Mouse (Mus musculus) cerebellum, adult (tissue): ENCODE results near the gene Sh3rf3.

ENCODE experiments used
- ATAC-seq: cut with Nextera tagmentation; 2 replicates; pipeline ENCODE4 v1.9.2; 2017; ENCODE audit warnings: mild to moderate bottlenecking, moderate library complexity, mixed read lengths; ENCODE audit not compliant: insufficient number of reproducible peaks, low FRiP score, low TSS enrichment

Gene Sh3rf3

DNA sequence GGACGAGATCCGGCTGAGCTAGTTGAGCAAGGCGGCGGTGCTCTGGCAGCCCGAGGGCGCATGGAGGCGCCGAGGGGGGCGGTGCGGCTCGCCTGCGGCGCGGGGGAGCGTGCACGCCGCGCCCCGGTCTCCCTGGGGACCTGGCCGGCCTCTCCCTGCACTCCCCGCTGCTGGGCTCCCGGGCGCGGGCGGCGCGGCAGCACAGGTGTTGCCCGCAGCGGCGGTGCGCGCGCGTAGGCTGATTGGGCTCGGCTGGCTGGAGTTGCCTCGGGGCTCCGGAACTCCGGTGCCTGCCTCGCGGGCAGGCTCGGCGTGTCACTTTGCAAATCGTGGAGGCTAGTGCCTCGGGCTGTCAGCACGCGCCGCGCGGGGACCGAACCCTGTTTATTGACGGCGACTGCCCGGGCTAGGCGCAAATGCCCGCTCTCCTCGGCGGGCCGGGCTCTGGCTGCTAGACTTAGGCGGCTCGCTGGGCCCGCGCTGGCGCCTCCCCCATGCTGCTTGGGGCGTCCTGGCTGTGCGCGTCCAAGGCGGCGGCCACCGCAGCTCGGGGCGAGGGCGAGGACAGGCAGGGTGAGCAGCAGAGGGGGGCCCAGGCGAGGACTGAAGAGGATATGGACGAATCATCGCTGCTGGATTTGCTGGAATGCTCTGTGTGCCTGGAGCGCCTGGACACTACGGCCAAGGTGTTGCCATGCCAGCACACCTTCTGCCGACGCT, at the start of gene Sh3rf3:
Gene Sh3rf3, plus strand, starts transcription at position 279 of the 720 bp plus-strand sequence.
- 0 out of 2 replicates have a peak, but pooled peaks have one; percentile 12 for ATAC-seq

DNA sequence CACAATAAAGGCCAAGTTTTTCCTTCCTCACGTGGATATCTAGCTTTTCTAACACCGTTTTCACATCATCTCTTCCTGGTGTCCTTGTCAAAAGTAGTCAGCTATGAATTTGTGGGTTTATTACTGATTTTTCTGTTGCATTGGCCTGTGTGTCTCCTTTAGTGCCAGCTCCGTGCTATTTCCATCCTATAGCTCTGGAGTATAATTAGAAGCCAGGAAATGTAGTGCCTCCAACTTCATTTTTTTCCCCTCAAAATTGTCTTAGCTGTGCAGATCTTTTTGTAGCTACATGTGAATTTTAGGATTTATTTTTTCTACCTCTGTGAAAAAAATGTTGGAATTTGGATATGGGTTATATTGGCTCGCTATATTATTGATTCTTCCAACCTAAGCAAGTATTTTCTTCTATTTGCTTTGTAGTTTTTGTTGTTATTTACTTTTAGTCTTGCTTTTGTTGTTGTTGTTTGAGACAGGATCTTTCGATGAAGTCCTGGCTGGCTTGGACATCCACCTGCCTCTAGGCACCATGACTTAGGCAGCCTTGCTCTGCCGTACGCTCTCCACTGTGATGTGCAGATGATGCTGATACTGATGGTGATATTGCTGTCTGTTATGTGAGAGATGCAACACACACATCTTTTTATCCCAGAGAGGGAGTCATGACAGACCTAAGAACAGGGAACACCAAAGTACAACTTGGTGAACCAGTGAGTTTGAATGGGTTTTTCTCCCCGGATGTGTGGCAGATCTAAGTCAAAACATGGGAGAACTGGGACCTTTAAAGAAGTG, 24.5 kb upstream of the Sh3rf3 start:
- no peak for ATAC-seq

DNA sequence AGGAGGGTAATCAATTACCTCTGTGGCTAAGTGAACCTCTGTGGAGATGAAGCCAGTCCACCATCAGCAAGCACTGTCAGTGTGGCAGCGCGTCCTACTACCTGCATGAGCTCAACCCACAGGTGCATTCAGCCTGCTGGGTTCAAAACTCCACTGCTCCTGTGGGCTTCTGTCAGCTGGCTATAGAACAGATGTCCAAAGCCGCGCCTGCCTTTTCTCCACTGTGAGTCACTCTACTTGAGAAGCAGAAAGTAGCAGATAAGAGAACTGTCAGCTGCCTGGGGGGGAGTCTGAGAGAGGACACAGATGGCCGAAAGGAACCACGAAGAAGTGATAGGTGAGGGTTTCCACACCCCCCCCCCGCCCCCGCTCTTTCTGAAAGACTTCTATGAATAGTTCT, 15.6 kb upstream of the Sh3rf3 start:
- ATAC-seq: no peak

DNA sequence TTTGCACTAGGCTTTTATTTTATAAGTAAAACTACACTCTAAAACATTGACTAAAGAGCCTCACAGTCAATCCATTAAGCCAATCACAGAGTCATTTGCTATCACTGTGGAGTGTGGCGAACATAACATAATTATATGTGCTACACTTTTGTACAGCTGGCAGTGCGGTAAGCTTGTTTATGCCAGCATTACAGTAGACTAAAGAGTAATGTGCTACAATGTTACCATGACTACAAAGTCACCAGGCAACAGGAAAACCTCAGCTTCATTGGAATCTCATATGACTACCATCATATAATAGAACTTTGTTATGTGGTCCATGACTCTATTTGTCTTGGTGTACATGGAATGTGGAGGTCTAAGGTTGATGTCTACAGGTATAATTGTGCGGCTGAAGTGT, 15.0 kb upstream of the Sh3rf3 start:
- ATAC-seq: no peak

DNA sequence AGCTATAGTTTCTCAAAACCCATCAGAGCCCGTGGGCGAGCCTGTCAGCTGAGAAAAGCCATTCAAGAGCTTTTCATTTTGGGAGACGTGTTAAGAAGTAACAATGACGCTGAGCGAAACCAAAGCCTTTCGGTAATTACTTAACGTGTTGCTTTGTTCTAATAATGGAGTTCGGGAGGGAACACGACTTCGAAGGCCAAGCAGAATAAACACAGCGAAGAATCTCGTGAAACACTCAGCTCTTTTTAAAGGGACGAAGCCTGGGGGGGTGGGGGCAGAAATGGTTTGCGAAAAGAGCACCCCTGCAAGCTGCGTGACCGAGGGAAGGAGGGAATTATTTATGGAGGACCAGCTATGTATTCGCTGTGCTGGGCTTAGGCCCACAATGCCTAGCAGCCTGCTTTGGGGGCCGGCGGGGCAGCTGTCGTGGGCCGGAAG, 12.1 kb upstream of the Sh3rf3 start:
- ATAC-seq: no peak

DNA sequence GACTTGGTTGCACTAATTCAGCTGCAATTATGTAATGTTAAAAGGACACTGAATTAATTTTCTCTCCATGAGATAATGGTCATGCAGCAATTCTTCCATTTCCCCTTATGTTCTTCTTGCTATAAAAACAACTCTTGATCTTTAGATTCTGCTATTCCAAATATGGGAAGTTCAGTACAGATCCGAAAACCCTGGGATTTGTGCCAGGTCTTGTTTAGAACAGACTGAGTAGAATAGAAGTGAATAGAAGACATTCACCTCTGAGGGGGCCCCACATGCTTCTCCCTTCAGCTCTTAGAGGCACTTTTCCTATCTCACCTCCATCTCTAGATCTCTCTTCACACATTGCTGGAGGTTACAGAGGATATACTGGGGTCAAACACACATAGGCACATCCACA, 10.8 kb upstream of the Sh3rf3 start:
- no peak for ATAC-seq

DNA sequence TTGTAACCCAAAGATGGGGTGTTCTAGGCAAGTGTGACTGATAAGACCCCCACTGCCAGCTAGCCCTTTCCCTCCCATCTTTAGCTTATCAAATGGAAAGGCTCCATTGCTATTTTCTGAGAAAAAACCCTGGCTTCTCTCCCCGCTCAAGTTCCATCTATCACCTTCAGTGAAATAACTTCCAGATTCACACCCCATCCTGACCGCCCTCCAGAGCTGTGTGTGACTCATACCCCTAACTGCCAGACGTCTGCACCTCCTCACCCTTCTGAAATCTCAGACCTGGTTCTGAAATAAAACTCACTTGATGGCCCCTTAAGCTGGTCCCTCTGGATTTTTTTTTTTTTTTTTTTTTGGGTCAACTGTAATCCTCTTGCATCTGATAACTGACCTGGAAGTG, 5.2 kb upstream of the Sh3rf3 start:
- no peak for ATAC-seq

DNA sequence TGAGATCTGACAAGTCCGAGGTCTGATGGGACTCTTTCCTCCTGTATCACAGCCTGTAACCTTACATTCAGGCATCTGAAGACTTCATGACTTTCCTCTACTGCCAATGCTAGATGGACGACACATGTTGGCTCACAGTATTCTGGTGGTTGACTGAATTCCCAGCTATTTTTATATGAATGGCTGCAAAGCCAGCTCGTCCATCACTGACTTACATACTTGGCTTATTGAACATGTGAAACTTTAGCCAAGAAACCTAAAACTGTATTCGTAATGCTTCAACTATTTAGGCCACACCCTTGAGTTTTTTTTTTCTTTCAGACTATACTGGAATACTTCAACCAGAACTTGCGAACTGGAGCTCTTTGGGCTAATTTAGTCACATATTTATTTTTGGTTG, 3.0 kb upstream of the Sh3rf3 start:
- no peak for ATAC-seq

DNA sequence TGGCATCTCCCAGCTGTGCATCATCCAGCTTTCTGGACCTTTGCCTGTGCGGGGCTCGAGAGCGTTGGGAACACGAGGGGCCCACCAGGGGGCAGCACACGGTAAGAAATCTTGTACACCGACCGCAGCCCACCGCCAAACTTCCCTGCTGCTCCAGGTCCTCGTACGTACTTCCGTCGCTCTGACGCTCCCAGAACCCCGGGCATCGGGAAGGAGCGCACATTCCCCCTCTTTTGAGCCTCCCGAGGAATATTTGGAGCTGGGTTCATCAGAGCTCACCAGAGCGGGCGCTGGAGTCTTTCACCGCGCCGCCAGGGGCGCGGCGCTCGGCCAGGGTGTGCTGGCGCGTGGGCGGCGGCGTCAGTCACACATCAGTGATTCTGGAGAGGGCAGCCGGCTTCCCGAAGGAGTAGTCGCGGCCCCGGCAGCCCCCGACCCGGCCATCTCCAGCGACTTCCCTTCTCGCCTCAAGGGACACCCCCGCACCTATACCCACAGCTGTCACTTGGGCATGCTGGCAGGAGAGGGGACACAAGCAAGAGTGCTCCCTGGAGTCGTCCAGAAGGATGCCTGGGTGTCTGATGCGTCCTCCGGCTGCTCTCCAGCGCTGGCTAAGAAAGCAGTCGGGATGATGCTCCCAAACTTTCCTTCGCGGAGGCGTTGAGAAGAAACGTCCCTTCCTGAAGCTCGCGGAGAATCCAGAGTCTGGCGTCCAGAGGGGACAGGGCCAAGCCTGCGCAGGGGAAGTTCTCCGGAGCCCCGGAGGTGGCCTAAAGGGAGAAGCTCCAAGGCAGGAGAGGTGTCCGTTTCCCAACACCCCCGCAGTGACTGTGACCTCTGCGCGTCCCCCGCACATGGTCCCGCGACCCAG, 714 bp upstream of the Sh3rf3 start:
- ATAC-seq: peak; percentile 49

DNA sequence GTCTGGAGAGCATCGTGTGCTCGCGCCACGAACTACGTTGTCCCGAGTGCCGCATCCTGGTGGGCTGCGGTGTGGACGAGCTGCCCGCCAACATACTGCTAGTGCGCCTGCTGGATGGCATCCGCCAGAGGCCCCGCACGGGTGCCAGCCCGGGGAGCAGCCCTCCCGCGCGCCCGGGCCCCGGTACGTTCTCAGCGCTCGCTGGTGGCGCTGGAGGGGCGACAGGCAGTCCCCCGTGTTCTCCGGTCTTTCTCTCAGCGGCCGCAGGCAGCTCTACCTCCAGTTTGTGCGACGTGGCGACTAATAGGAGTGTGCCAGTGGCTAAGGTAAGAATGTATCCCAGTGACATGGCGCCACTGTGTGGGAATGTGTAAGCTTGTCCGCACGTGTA, 637 bp downstream of the Sh3rf3 start:
- ATAC-seq: no peak

DNA sequence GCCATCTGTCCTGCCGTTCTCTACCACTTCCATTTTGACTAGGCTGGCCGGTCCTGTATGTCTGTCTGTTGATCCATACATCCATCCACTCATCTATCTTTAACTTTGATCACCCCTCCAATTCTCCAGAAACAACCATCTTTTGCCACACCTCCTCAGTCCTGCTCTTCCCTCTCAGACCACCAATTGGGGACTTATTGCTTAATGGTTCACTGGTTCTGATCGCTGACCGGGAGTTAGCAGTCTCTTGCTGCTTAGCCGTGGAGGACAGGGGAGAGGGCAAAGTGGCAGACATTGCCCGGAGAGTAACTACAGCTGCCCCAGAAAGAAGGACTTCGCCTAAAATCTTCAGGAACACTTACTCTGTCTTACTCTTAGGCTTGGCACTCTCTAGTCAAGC, 1.3 kb downstream of the Sh3rf3 start:
- no peak for ATAC-seq

DNA sequence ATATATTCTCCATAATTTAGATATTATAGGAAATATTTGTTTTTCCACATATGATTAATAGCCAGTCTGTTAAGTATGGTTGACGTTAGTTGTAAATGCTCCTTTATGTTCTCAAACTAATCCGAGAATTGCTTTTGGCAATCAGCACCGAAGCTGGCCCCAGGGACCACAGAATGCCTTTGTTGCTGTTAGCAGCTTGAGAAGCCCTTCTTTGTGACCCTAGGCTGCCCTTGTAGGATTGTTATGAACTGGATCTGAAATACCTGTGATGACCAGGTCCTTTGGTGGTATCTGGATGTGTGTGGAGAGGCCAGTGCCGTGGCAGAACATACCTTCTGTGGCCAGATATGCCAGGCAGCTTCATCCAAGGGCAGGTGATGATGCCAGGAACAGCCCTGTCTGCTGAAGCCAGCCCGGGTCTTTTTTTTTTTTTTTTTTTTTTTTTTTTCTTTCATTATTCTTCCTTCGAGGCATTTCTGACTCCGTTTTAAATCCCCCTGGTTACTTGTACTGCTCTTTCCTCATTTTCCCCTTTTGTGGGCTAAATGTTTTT, 10.9 kb downstream of the Sh3rf3 start:
- ATAC-seq: no peak

DNA sequence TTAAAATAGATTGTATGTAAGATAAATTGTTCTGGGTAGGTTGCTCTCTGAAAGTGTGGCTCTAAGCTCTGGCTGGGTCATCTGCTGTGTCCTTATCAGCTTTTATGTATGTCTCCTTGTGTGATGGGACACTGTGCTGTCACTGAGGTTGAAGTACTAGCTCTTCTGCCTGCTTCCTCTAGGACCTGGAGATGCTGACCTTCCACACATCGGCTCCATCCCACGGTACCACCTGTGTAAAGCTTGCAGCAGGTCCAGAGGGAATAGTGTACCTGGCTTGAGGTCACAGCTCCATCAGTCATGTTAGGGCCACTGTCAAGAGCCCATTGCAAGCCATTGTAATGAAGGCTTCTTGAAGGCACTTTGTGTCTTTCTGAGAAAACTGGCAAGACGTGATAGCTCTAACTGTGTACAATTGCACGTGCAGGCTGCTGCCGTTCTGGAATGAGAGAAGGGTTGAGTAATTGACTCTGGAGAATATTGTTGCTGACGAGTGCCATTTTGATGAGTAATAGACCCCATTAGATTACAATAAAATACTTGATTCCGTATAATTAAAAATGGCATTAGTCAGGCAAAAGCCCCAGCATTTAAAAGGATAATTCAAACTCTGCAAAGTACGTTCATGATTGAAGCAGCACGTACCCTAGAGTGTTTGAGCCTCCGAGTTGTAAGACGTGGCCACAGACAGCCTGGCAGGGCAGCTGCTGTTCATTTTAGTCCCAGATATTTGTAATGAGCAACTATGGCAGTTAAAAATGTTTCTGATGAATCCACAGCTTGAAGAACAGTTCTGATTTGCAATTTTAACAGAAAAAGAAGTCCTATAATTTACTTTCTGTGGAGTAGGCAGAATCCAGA, 16.3 kb downstream of the Sh3rf3 start:
- no peak for ATAC-seq

DNA sequence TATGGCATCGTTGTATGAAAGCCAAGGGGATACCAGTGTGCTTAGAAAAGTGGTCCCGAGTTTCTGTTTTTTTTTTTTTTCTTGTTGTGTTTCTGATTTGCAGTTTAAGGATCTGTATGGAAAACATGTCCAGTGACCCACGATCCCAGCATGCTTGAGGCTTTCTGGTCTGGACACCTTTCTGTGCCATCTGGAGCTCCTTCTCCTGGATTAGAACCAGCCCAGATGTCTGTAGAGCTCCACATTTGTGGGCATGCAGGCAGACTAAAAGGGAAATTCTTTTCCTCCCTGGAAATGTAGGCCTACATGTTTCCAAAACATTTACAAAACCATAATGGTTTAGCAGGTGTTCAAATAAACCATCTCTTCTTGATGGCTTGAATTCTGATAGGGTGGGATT, 20.0 kb downstream of the Sh3rf3 start:
- no peak for ATAC-seq

DNA sequence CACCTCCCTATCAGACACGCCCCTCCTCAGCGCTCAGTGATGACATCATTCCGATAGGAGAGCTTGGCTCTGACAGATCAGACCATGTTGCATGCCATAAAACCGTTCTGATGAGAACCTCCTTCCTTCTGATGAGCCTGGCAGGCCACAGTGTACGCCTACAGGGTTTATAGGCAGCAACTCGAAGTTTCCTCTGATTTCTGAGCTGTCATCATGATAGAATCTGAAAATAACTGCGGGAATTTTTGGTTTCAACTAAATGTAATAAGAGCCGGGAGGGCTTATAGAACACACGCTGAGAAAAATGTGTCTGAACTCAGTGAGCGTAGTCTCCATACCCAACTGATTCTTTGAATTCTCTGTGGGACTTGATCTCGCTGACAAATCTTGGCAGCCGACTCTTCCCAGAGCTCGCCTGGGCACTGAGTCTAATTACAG, 20.6 kb downstream of the Sh3rf3 start:
- ATAC-seq: no peak

DNA sequence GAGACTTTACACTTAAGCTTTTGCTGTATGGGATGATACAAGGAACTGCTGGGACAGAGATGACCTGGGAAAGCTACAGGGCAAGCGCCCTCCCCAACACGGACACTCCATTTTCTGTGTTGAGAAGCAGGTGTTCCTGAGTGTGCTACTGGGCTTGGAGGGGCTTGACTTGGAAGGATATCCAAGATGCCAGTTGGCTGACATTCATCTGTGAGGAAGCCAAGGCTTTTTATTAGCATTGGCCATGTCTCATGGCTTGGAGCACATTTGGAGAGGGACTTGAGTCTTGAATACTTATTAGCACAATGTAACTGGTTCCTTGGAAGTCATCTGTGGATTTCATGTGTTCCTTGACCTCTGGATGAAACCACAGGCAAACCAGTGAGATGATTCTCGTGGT, 23.2 kb downstream of the Sh3rf3 start:
- ATAC-seq: no peak

DNA sequence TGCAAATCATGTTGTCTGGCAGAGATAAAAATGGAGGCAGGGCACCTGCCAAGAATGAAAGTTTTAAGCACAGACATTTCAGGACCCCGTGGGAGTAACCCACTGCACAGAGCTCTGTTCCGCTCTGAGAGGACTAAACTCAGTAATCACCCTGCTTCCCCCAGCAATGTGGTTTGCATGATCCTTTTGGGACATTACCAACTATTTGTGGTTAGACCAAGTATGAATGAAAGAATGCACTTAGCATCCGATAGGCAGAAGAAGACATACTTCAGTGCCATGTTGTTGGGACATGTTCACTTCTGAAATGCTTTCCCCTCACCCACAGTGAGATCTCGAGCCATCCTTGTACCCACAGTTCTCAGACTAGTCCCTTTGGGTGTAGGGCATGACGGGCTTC, 24.3 kb downstream of the Sh3rf3 start:
- no peak for ATAC-seq

DNA sequence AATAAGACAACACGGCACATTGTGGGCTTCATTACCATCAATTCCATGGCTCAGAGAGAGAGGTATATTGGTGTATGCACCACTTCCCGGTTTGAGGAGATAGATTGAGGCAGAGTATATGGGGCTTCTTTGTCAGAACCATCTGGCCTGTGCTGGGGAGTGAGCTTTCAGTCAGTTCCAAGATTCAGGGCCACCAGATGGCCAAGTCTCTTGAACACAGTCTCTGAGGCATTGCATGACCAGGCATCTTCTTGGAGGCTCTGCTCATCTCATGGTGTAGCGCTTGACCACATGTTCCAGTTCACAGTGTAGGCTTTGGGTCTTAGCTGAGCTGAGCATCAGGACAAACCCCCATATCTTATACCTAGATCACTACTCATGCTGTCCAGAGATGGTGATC, 28.8 kb downstream of the Sh3rf3 start:
- no peak for ATAC-seq

DNA sequence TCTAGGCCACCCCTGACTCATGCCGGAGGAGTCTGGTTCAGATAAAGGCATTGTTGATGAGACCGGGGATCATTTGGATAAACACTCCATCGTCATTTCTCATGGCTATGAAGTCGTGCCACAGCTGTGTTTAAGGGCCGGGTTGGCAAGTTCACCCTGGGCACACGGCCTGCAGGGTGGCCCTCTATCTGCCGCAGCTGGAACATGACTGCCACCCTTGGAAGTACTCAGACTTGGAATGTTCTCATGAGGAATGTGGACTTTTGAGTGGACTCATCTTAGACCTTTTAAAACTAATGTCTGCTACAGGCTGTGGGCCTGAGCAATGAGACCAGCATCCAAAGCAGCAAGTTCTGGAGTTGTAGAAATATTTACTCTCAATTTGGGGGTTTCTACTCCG, 29.9 kb downstream of the Sh3rf3 start:
- ATAC-seq: no peak

DNA sequence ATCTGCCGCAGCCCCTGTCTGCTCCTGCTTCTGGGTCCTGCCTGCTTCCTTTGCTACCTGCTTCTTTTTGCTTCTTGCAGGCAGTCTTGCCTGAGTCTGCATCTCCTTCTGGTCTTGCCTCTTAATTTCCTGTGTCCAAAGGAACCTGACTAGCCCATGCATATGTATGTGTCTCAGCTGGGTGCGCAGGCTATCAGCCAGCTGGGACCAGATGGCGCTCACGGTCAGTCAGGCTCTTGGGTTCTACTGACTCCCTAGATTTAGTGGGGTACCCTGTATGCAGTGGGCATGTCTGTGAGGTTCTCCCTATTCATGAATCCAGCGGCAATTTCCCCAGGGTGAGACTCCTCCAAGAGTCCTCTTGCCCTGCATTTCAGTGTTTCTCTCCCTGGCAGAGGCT, 35.0 kb downstream of the Sh3rf3 start:
- 0 out of 2 replicates have a peak, but pooled peaks have one; percentile 27 for ATAC-seq
